Mouse (Mus musculus) olfactory bulb, adult 2 months (tissue): ENCODE measurements around the gene Foxc2.
"Not testable (repeated sequence)": the region's sequence is repeated elsewhere in the genome, so short reads cannot be mapped to it uniquely, and the experiment has no call there.

Experiments
- CTCF ChIP-seq: fragments of 200-500 bp; IDR thresholded peaks from 2 replicates; pipeline ENCODE4 v1.5.1; 2012; ENCODE audit warnings: low read depth, mild to moderate bottlenecking, low read length, moderate library complexity; ENCODE audit not compliant: insufficient read depth
- POLR2A ChIP-seq: fragments of 200-500 bp; IDR thresholded peaks from 2 replicates; pipeline ENCODE4 v1.6.1; 2012; ENCODE audit warnings: mild to moderate bottlenecking, low read depth, low read length, moderate library complexity; ENCODE audit not compliant: insufficient read depth

- TF ChIP-seq CTCF, POLR2A: not testable (repeated sequence)
These were observed 29.6 kb downstream of the Foxc2 start for GRCm38 (mm10) chr8:121145457-121146134.
